Mouse (Mus musculus) erythroid progenitor cell, adult 5-6 weeks (primary cell): ENCODE data around the gene Ranbp17. TPM values are rescaled to one million over a fixed set of nuclear protein-coding genes. Genes with fewer than 3 reads are reported as not detected.

Experiments
- total RNA-seq, 2 experiments: library from RNA; stranded (forward) in 1 of 2; stranded (reverse) in 1 of 2; fragments of 150-400 nt in 1 of 2; fragments of 186-747, 209-891 nt in 1 of 2; gene quantifications; 2 replicates each; pipeline versions ENCODE4 v1.2.3 to v1.2.4; 2015 to 2017; ENCODE audit warnings: low replicate concordance in 2 of 2

The Ranbp17 gene
- total RNA-seq, 2 experiments from 2014 or later: 5.8 to 6.7 TPM

Other genes starting within 250 kb of the Ranbp17 start
- not detected in 2 replicates for gene Gm12117, start 237.0 kb downstream of the Ranbp17 start, total RNA-seq (2015; ENCODE audit: low replicate concordance)
- not detected in 2 replicates for gene Gm12117, start 237.0 kb downstream of the Ranbp17 start, total RNA-seq (2017; ENCODE audit: low replicate concordance)
- not detected in 2 replicates for gene Gabrp, start 65.2 kb upstream of the Ranbp17 start, total RNA-seq (2015; ENCODE audit: low replicate concordance)
- gene Gabrp, start 65.2 kb upstream of the Ranbp17 start, total RNA-seq (2017; ENCODE audit: low replicate concordance): not detected in 2 replicates
- gene D130052B06Rik, start 85.6 kb upstream of the Ranbp17 start, total RNA-seq (2015; ENCODE audit: low replicate concordance): not detected in 2 replicates
- gene D130052B06Rik, start 85.6 kb upstream of the Ranbp17 start, total RNA-seq (2017; ENCODE audit: low replicate concordance): not detected in 2 replicates